Mouse (Mus musculus) kidney, adult 11 months (tissue): ENCODE data around the gene Palm.

Experiments
- DNase-seq: peaks from one replicate; pipeline ENCODE4 v3.0.0; 2022

The Palm gene

GRCm38 (mm10) chr10:79856704-79857451 is 63.5 kb downstream of the Palm start:
- DNase-seq: peak; percentile 33

GRCm38 (mm10) chr10:79857452-79857811 is 64.1 kb downstream of the Palm start:
- peak; percentile 82 for DNase-seq

GRCm38 (mm10) chr10:79857894-79858293 is 64.5 kb downstream of the Palm start:
- no peak for DNase-seq

GRCm38 (mm10) chr10:79858416-79859074 is 65.2 kb downstream of the Palm start:
- DNase-seq: peak; percentile 73

- peak; percentile 36 for DNase-seq
Observed at GRCm38 (mm10) chr10:79859116-79859515, 65.7 kb downstream of the Palm start.

GRCm38 (mm10) chr10:79860079-79860911 is 66.9 kb downstream of the Palm start:
- DNase-seq: peak; percentile 24

- DNase-seq: peak; percentile 85
Observed at GRCm38 (mm10) chr10:79861230-79862048, 68.1 kb downstream of the Palm start.

- DNase-seq: no peak
Observed at GRCm38 (mm10) chr10:79862049-79862788, 68.8 kb downstream of the Palm start.

GRCm38 (mm10) chr10:79862925-79863324 is 69.6 kb downstream of the Palm start:
- no peak for DNase-seq

- DNase-seq: no peak
Observed at GRCm38 (mm10) chr10:79864351-79865188, 71.2 kb downstream of the Palm start.

- no peak for DNase-seq
Observed at GRCm38 (mm10) chr10:79865189-79865601, 71.8 kb downstream of the Palm start.

- DNase-seq: peak; percentile 85
Observed at GRCm38 (mm10) chr10:79865801-79866295, 72.5 kb downstream of the Palm start.

- DNase-seq: no peak
Observed at GRCm38 (mm10) chr10:79866601-79867000, 73.2 kb downstream of the Palm start.
